Comparison of ENCODE assay signal across 14 mouse cellular contexts in genomic region chr6:54096836-54097235, GRCm38 (mm10). TPM values are rescaled to one million over a fixed set of nuclear protein-coding genes. Genes with fewer than 3 reads are reported as not detected.
DNase-seq lines count a peak whose midpoint lies in the region; ATAC-seq lines count a peak whose summit lies in the region.
"Had no signal": no experiment of that assay in that cellular context is flagged by ENCODE, and none has a peak within 500 bp of the region (broad histone marks: within the 10 kb centered on the region; RNA-seq: fewer than 3 reads in every experiment).

No protein-coding gene starts in this region.

- 5% methylated on average over 7 of the region's 7 CpGs for WGBS in hindbrain, embryonic 12.5 days
- 6% methylated on average over 7 of the region's 7 CpGs for WGBS in hindbrain, embryonic 14.5 days
- 36% methylated on average over 7 of the region's 7 CpGs for WGBS in intestine, embryonic 15.5 days

- peaks cover 10% of the 10 kb centered on the region for H3K4me1 ChIP-seq in hindbrain, embryonic 12.5 days
- no peaks in the 10 kb centered on the region for H3K4me1 ChIP-seq in hindbrain, embryonic 14.5 days (replicated peaks; ENCODE audit: control insufficient read depth, insufficient read depth, low read length)
- peaks cover 3% of the 10 kb centered on the region; the same call in 1 of the 2 replicates for H3K4me1 ChIP-seq in intestine, embryonic 15.5 days (replicated peaks)

- no peaks in the 10 kb centered on the region for H3K36me3 ChIP-seq in hindbrain, embryonic 12.5 days
- no peaks in the 10 kb centered on the region for H3K36me3 ChIP-seq in hindbrain, embryonic 14.5 days (replicated peaks; ENCODE audit: control insufficient read depth, insufficient read depth)
- no peaks in the 10 kb centered on the region for H3K36me3 ChIP-seq in intestine, embryonic 15.5 days
- H3K36me3 ChIP-seq: heart, embryonic 13.5 days; hindbrain, embryonic 15.5 days; limb, embryonic 12.5 days had no signal

- peak; percentile 72 for DNase-seq in cerebellum, adult 11-12 months
- no peak for DNase-seq in cerebellum, postnatal 4 days (ENCODE audit: low spot score in 2 of 2)
- DNase-seq in hindbrain, embryonic 14.5 days (ENCODE audit: low spot score) = no peak
- peak; percentile 17 for DNase-seq in embryo, embryonic 10 days (ENCODE audit: low spot score)
- peak; percentile 76 for DNase-seq in retina, postnatal 1 day
- DNase-seq in frontal cortex, postnatal 36 days (ENCODE audit: low spot score in 2 of 2) = no peak
- DNase-seq: gastrocnemius, postnatal 36 days; kidney, adult 9 months had no signal

- H3K9me3 ChIP-seq in hindbrain, embryonic 12.5 days (replicated peaks) = no peaks in the 10 kb centered on the region
- no peaks in the 10 kb centered on the region for H3K9me3 ChIP-seq in hindbrain, embryonic 14.5 days (ENCODE audit: control insufficient read depth, low read length)
- no peaks in the 10 kb centered on the region for H3K9me3 ChIP-seq in intestine, embryonic 15.5 days
- H3K9me3 ChIP-seq: heart, embryonic 13.5 days; hindbrain, embryonic 15.5 days; limb, embryonic 12.5 days had no signal

- H3K4me2 ChIP-seq in hindbrain, embryonic 12.5 days (replicated peaks) = 0 out of 2 replicates have a peak overlapping the region, but pooled peaks have one; percentile 3
- no peak overlapping the region for H3K4me2 ChIP-seq in hindbrain, embryonic 14.5 days (replicated peaks)
- no peak overlapping the region for H3K4me2 ChIP-seq in intestine, embryonic 15.5 days (replicated peaks)
- H3K4me2 ChIP-seq: heart, embryonic 13.5 days; hindbrain, embryonic 15.5 days; limb, embryonic 12.5 days had no signal

- no peak for ATAC-seq in hindbrain, embryonic 12.5 days (ENCODE audit: low FRiP score)
- no peak for ATAC-seq in hindbrain, embryonic 14.5 days (ENCODE audit: low FRiP score)
- ATAC-seq in intestine, embryonic 15.5 days = no peak

- H3K27me3 ChIP-seq in hindbrain, embryonic 12.5 days = peaks cover 3% of the 10 kb centered on the region; the same call in 1 of the 2 replicates
- H3K27me3 ChIP-seq in hindbrain, embryonic 14.5 days (ENCODE audit: control insufficient read depth, insufficient read depth, low read length) = no peaks in the 10 kb centered on the region
- no peaks in the 10 kb centered on the region for H3K27me3 ChIP-seq in intestine, embryonic 15.5 days (replicated peaks)
- H3K27me3 ChIP-seq: heart, embryonic 13.5 days; hindbrain, embryonic 15.5 days had no signal

- H3K27ac ChIP-seq in hindbrain, embryonic 12.5 days = no peak overlapping the region
- H3K27ac ChIP-seq in hindbrain, embryonic 14.5 days = no peak overlapping the region
- no peak overlapping the region for H3K27ac ChIP-seq in intestine, embryonic 15.5 days
- H3K27ac ChIP-seq: heart, embryonic 13.5 days; hindbrain, embryonic 15.5 days; limb, embryonic 12.5 days; macrophage had no signal

- H3K4me3 ChIP-seq in hindbrain, embryonic 12.5 days = no peak overlapping the region
- no peak overlapping the region for H3K4me3 ChIP-seq in hindbrain, embryonic 14.5 days (replicated peaks; ENCODE audit: low read length)
- no peak overlapping the region for H3K4me3 ChIP-seq in intestine, embryonic 15.5 days (replicated peaks)
- H3K4me3 ChIP-seq: heart, embryonic 13.5 days; hindbrain, embryonic 15.5 days; limb, embryonic 12.5 days had no signal

- no peak overlapping the region for H3K9ac ChIP-seq in hindbrain, embryonic 12.5 days
- H3K9ac ChIP-seq in hindbrain, embryonic 14.5 days = no peak overlapping the region
- no peak overlapping the region for H3K9ac ChIP-seq in intestine, embryonic 15.5 days
- H3K9ac ChIP-seq: heart, embryonic 13.5 days; hindbrain, embryonic 15.5 days; limb, embryonic 12.5 days had no signal

RNA-seq across cellular contexts. Expression of gene Chn2, which starts 57.5 kb away (rescaled TPM):
- 20.3 and 24.0 TPM in 2 replicates for polyA plus RNA-seq in hindbrain, embryonic 12.5 days (2016; fragmentation: Nextera tagmentation; extraction: Ambion mirVana)
- polyA plus RNA-seq in hindbrain, embryonic 14.5 days (2014; fragmentation: Nextera tagmentation; extraction: Ambion mirVana) = 28.3 and 43.9 TPM in 2 replicates
- polyA plus RNA-seq in intestine, embryonic 15.5 days (2015; fragmentation: Nextera tagmentation; extraction: Ambion mirVana) = 19.7 and 20.8 TPM in 2 replicates

Comparison
In these comparisons a context has a peak if more than half of its experiments do, and no peak if none do; other contexts are left out.
1. DNase-seq: peak in cerebellum, adult 11-12 months (single experiment), embryo, embryonic 10 days (single experiment) and retina, postnatal 1 day (single experiment); none in cerebellum, postnatal 4 days (0 of 2), hindbrain, embryonic 14.5 days (single experiment) and frontal cortex, postnatal 36 days (0 of 2).